Mouse (Mus musculus) central nervous system, embryonic 18 days (tissue): ENCODE measurements around the gene Odaph. TPM values are rescaled to one million over a fixed set of nuclear protein-coding genes. Genes with fewer than 3 reads are reported as not detected.

Source experiments
- polyA plus RNA-seq: library from polyadenylated mRNA; depleted of rRNA; stranded (reverse); fragments of >200 nt; gene quantifications from 2 replicates; pipeline ENCODE4 v1.2.3, GENCODE M21; 2012; rRNA removed

The Odaph gene
- 0.12 and 0.38 TPM in 2 replicates for polyA plus RNA-seq

DNA sequence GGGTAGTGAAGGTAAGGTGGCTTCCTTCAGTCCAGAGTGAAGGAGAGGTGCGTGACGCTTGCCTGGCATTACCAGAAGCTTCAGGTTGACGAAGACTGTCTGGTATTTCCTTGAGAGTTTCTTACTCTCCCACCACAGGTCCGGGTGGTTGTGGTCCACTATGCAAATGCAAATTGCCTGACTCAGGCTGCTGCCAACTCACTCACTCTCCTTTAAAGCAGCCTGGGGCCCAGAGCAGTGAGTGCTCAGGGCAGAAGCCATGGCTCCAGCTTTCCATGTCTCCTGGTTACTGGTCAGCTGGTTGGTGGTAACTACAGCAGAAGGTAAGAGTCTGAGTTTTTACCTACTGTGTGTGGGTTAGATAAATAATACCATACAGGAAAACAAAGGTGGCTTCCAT is at the start of gene Odaph:
Odaph (plus strand) TSS at position 240 of the 400 bp plus-strand sequence.

DNA sequence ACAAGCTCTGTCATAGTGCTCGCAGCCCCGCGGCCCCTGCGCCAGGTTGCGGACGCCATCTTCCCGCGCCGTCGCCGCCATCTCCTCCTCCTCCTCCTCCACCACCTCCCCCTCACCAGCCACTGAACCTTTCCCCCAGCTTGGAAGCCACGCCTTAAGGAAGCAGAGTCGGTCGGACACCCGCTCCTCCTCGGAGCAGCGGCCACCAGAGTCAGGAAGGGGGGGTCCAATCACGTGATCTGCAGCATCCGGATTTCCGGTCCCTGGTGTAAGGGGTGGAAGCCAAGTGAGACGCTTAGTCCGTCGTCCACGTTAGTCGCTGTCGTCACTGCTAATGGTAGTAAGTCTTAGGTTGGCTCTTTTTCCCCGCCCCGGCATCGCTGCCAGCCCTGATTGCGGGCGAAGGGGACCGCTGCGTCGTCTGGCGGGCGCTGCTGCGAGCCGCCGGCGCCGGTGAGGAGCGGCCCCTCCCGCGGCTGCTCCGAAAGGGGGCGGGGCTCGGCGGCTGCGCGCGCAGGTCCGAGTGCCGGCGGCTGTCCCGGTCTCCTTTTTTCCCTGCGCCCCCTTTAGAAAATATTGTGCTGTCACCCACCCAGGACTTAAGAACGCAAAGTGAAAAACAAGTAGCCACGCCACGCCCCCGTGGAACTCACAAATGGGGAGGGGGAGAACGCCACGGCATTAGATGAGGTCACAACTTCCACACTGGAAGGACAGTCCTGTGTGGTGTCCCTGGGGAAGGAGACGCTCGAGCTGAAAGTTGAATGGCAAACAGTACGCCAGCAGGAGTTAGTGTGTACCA is 24.4 kb upstream of the Odaph start, which contains the start of gene Rchy1:
Rchy1 (minus strand) TSS at position 430 of the 802 bp plus-strand sequence.

DNA sequence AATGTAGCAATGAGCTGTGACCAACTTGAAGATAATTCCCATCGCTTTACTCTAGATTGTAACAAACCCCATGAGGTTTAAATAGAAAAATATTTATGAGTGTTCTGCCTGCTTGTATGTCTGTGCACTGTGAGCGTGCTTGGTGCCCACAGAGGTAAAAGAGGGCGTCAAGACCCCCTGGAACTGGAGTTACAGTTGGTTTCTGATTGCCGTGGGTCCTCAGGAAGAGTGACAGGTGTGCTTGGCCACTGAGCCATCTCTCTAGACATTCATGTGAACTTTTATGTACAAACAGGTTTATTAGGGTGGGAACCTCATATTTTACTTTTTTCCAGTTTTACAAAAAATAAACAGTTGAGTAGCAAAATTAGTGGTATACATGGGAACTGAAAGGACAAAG is 56.5 kb downstream of the Odaph start, which contains the start of gene Cdkl2:
Cdkl2 (minus strand) TSS at position 101 of the 400 bp plus-strand sequence.

Other genes starting within 250 kb of the Odaph start
- 55.1 and 58.4 TPM in 2 replicates for gene Rchy1, start 24.4 kb upstream of the Odaph start, polyA plus RNA-seq
- 18.5 and 21.2 TPM in 2 replicates for gene Cdkl2, start 56.4 kb downstream of the Odaph start, polyA plus RNA-seq
- gene G3bp2, start 96.2 kb downstream of the Odaph start, polyA plus RNA-seq: 138 and 139 TPM in 2 replicates
- 42.9 and 46.6 TPM in 2 replicates for gene Uso1, start 150.5 kb downstream of the Odaph start, polyA plus RNA-seq
- not detected in 2 replicates for gene U90926, start 227.9 kb downstream of the Odaph start, polyA plus RNA-seq